Mouse (Mus musculus) right cerebral cortex, postnatal 25 days (tissue): ENCODE measurements at regions not wholly inside any gene's neighbourhood (a gene's known extent, or its start where the extent isn't known, plus 50 kb on each side); places are given as distances from the start of the nearest gene placed in this dataset.

Experiments
- DNase-seq: peaks from one replicate; pipeline ENCODE4 v3.0.0; 2022

GRCm38 (mm10) chr5:97656167-97656924 lies 199.5 kb upstream of the Gk2 start:
- no peak for DNase-seq

GRCm38 (mm10) chr5:97655266-97655665 lies 198.4 kb upstream of the Gk2 start:
- no peak for DNase-seq

GRCm38 (mm10) chr5:97654414-97654813 lies 197.6 kb upstream of the Gk2 start:
- no peak for DNase-seq

GRCm38 (mm10) chr5:97642251-97642650 lies 185.4 kb upstream of the Gk2 start:
- DNase-seq: peak; percentile 32

- DNase-seq: peak; percentile 76
Observed at GRCm38 (mm10) chr5:97641646-97642045, 184.8 kb upstream of the Gk2 start.

- DNase-seq: no peak
Observed at GRCm38 (mm10) chr5:97636357-97636756, 179.5 kb upstream of the Gk2 start.

GRCm38 (mm10) chr5:97633766-97634165 lies 176.9 kb upstream of the Gk2 start:
- DNase-seq: no peak

- no peak for DNase-seq
Observed at GRCm38 (mm10) chr5:97632791-97633190, 176.0 kb upstream of the Gk2 start.

GRCm38 (mm10) chr5:97625200-97625599 lies 168.4 kb upstream of the Gk2 start:
- no peak for DNase-seq

- DNase-seq: no peak
Observed at GRCm38 (mm10) chr5:97619890-97620289, 163.1 kb upstream of the Gk2 start.

- DNase-seq: no peak
Observed at GRCm38 (mm10) chr5:97618411-97618810, 161.6 kb upstream of the Gk2 start.

GRCm38 (mm10) chr5:97602176-97602575 lies 145.4 kb upstream of the Gk2 start:
- no peak for DNase-seq

GRCm38 (mm10) chr5:97601384-97601783 lies 144.6 kb upstream of the Gk2 start:
- no peak for DNase-seq

GRCm38 (mm10) chr5:97598741-97599140 lies 141.9 kb upstream of the Gk2 start:
- no peak for DNase-seq

- DNase-seq: no peak
Observed at GRCm38 (mm10) chr5:97595916-97596315, 139.1 kb upstream of the Gk2 start.

GRCm38 (mm10) chr5:97594081-97594480 lies 137.3 kb upstream of the Gk2 start:
- DNase-seq: no peak

- no peak for DNase-seq
Observed at GRCm38 (mm10) chr5:97582509-97582908, 125.7 kb upstream of the Gk2 start.

GRCm38 (mm10) chr5:97565486-97565885 lies 108.7 kb upstream of the Gk2 start:
- no peak for DNase-seq

GRCm38 (mm10) chr5:97563724-97564123 lies 106.9 kb upstream of the Gk2 start:
- no peak for DNase-seq

- no peak for DNase-seq
Observed at GRCm38 (mm10) chr5:97554274-97554673, 97.5 kb upstream of the Gk2 start.

GRCm38 (mm10) chr5:97553122-97553521 lies 96.3 kb upstream of the Gk2 start:
- no peak for DNase-seq

- no peak for DNase-seq
Observed at GRCm38 (mm10) chr5:97537492-97538257, 80.9 kb upstream of the Gk2 start.

- DNase-seq: no peak
Observed at GRCm38 (mm10) chr5:97533733-97534132, 76.9 kb upstream of the Gk2 start.

GRCm38 (mm10) chr5:97527555-97527954 lies 70.7 kb upstream of the Gk2 start:
- no peak for DNase-seq
